Mouse (Mus musculus) liver, adult 10 weeks (tissue): ENCODE measurements around the gene Cpt2. TPM values are rescaled to one million over a fixed set of nuclear protein-coding genes. Genes with fewer than 3 reads are reported as not detected.

Source experiments
- polyA plus RNA-seq: library from polyadenylated mRNA; stranded (reverse); fragments of 350-450 nt; fragmentation: Illumina TruSeq; extraction: RNeasy Lipid Tissue Mini Kit (QIAGEN cat#74804); gene quantifications from one replicate; pipeline ENCODE4 v1.2.3, GENCODE M21; 2014; ENCODE audit warnings: low read depth, low replicate concordance

Gene Cpt2
- 273 TPM for polyA plus RNA-seq

DNA sequence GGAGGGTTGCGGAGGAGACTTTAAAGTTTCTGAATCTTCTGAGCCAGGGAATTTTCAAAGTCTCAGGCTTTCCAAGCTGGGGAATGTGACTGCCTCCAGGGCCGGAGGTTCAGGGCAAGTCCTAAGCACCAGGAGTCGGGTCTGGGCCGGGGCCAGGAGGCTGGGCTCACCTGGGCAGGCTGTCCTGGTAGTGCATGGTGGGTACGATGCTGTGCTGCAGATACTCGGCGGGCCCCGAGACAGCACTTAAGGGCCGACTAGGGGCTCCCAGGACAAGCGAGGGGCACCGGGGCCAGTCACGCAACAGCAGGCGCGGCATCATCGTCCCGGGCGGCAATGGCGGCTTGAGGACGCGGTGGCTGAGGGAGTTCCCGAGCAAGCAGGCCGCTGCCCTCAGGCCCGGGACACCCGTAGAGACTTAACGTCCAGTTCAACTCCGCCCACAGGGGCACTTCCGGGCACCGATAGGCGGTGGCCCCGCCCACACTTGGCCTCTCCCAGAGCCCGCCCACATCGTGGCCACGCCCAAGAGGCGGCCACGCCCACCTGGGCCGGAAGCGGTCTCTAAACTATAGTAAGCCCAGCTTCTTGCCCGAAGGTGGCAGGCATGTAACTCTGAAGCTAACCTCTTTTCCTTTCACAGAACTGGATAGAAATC is at the start of gene Cpt2:
Cpt2 (minus strand) TSS at position 466 of the 658 bp plus-strand sequence.

GRCm38 (mm10) chr4:107967966-107968682 is 44.7 kb upstream of the Cpt2 start, which contains the start of gene Slc1a7:
Gene Slc1a7, plus strand, starts transcription at chr4:107968332.

GRCm38 (mm10) chr4:107889731-107890432 is 33.5 kb downstream of the Cpt2 start, which contains the start of gene 0610037L13Rik:
Gene 0610037L13Rik, plus strand, starts transcription at chr4:107889813.

DNA sequence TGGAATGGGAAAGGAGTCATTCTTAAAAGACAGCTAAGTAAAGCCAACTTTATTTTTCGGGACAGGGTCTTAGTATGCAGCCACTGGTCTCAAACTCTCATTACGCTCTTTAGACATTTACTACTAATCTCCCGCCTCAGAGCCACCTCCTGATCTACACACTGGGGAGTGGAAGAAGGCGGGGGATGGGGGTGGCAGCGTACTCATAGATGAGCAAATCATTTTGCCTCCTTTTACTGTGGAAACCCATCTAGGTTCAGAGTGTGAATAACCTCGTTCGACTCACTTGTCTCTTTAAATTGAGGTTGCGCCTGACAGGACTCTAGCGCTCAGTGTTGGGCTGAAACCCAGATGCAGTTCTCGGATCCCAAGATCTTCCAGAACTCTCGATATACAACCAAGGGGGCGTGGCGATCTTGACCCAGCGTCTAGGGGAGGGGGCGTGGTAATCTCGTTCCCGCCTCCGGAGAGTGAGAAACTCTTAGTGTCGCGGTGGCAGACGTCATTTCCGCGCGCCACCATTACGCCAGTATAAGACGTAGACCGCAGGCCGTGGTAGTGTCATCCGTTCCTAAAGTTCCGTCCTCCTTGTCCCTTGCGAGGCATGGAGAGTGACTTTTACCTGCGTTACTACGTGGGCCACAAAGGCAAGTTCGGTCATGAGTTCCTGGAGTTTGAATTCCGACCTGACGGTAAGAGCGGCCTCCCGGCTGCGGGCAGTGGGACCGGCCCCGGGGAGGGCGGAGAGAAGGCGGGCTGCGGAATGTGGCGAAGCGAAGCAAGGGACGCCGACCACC is 44.0 kb downstream of the Cpt2 start, which contains the start of gene Magoh:
Magoh (plus strand) TSS at position 502 of the 797 bp plus-strand sequence.

Other genes with a start within 250 kb of the Cpt2 start
- gene Dmrtb1, start 239.4 kb downstream of the Cpt2 start, polyA plus RNA-seq = not detected
- gene Lrp8, start 121.3 kb downstream of the Cpt2 start, polyA plus RNA-seq = not detected
- gene Magoh, start 43.9 kb downstream of the Cpt2 start, polyA plus RNA-seq = 66.7 TPM
- gene 0610037L13Rik, start 33.8 kb downstream of the Cpt2 start, polyA plus RNA-seq = 13.8 TPM
- gene Slc1a7, start 44.7 kb upstream of the Cpt2 start, polyA plus RNA-seq = not detected
- 0.34 TPM for gene Podn, start 172.8 kb upstream of the Cpt2 start, polyA plus RNA-seq
- 2,225 TPM for gene Scp2, start 221.4 kb upstream of the Cpt2 start, polyA plus RNA-seq
- gene Echdc2, start 241.8 kb upstream of the Cpt2 start, polyA plus RNA-seq = 70.0 TPM